Mouse (Mus musculus) G1E (cell line): ENCODE measurements at regions not wholly inside any gene's neighbourhood (a gene's known extent, or its start where the extent isn't known, plus 50 kb on each side); places are given as distances from the start of the nearest gene placed in this dataset.

ENCODE experiments used
- CTCF ChIP-seq: IDR thresholded peaks from 2 replicates; pipeline ENCODE4 v1.5.1; 2012; ENCODE audit warnings: low read depth, low read length, inconsistent platforms, mixed read lengths
- GATA1 ChIP-seq: IDR thresholded peaks from 2 replicates; pipeline ENCODE4 v1.6.1; 2012; ENCODE audit warnings: borderline replicate concordance, low read length, inconsistent platforms, mixed read lengths
- POLR2AphosphoS5 ChIP-seq: IDR thresholded peaks from 2 replicates; pipeline ENCODE4 v1.6.1; 2012; ENCODE audit warnings: low read depth, low read length, inconsistent platforms; ENCODE audit not compliant: insufficient replicate concordance
- TAL1 ChIP-seq: conservative IDR thresholded peaks from 2 replicates; pipeline ENCODE4 v1.6.1; 2012; ENCODE audit warnings: low read depth, low read length, inconsistent platforms, mixed read lengths

DNA sequence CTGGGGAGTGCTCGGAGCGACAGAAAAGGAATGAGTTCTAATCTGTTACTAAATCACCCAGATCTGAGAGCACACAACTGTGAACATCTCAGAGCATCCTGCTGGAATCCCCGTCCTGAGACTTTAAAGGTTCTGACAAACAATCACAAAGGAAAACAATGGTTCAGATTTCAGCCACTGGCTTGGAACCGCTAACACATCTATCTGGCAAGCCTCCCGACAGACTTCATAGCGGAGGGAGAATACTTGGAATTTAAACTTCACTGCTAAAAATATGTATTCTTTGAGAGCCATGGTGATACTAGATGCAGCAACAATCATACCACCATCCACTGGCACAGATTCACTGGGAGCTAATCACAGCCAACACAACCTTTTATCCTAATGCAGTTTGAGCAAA lies 615.2 kb downstream of the Insc start:
- TF ChIP-seq CTCF: no peak
- TF ChIP-seq POLR2AphosphoS5: no peak
- no peak for TF ChIP-seq TAL1
- no peak for TF ChIP-seq GATA1
